Comparison of ENCODE assay signal across 9 mouse cellular contexts in genomic region chr19:4712781-4713526, GRCm38 (mm10). TPM values are rescaled to one million over a fixed set of nuclear protein-coding genes. Genes with fewer than 3 reads are reported as not detected.
A peak's percentile ranks its signal among the peaks of the same experiment; 100 is the strongest.
DNase-seq lines count a peak whose midpoint lies in the region; ATAC-seq and TF ChIP-seq lines count a peak whose summit lies in the region.
"Had no signal": no experiment of that assay in that cellular context is flagged by ENCODE, and none has a peak within 500 bp of the region (broad histone marks: within the 10 kb centered on the region; RNA-seq: fewer than 3 reads in every experiment).

No protein-coding gene starts in this region.

- DNase-seq in heart, adult 18-20 months: no peak
- DNase-seq in brain, adult 2 months (ENCODE audit: low read depth, low spot score): peak; percentile 64
- no peak for DNase-seq in liver, postnatal 0 days
- no peak for DNase-seq in Muller cell, postnatal 12 days (ENCODE audit: inconsistent ontology term)
- DNase-seq in gastrocnemius, postnatal 25 days: no peak
- DNase-seq: kidney, adult 18-20 months had no signal

- peak overlapping the region; percentile 49 for H3K4me3 ChIP-seq in heart, embryonic 15.5 days
- peak overlapping the region; percentile 66 for H3K4me3 ChIP-seq in forebrain, embryonic 16.5 days (replicated peaks; ENCODE audit: low read length)
- peak overlapping the region; percentile 32; the same call in 1 of the 2 replicates for H3K4me3 ChIP-seq in liver, postnatal 0 days (ENCODE audit: low read depth, low read length)

- no peak for TF ChIP-seq EP300 in liver, postnatal 0 days (IDR thresholded peaks at IDR 0.05; ENCODE audit: low read depth)

- H3K9ac ChIP-seq in heart, embryonic 15.5 days: no peak overlapping the region
- peak overlapping the region; percentile 97 for H3K9ac ChIP-seq in forebrain, embryonic 16.5 days (replicated peaks; ENCODE audit: low read depth, low read length)
- H3K9ac ChIP-seq in liver, postnatal 0 days (replicated peaks): no peak overlapping the region

- H3K27me3 ChIP-seq in heart, embryonic 15.5 days: peaks cover 84% of the 10 kb centered on the region
- no peaks in the 10 kb centered on the region for H3K27me3 ChIP-seq in forebrain, embryonic 16.5 days (replicated peaks; ENCODE audit: control insufficient read depth, insufficient read depth, low read length)
- peaks cover 61% of the 10 kb centered on the region for H3K27me3 ChIP-seq in liver, postnatal 0 days (ENCODE audit: insufficient read depth, low read length)

- no peaks in the 10 kb centered on the region for H3K36me3 ChIP-seq in heart, embryonic 15.5 days
- H3K36me3 ChIP-seq in forebrain, embryonic 16.5 days (ENCODE audit: control insufficient read depth, insufficient read depth): no peaks in the 10 kb centered on the region
- no peaks in the 10 kb centered on the region for H3K36me3 ChIP-seq in liver, postnatal 0 days (replicated peaks; ENCODE audit: insufficient read depth, low read length)

- 35% methylated on average over 13 of the region's 13 CpGs for WGBS in heart, embryonic 15.5 days
- WGBS in forebrain, embryonic 16.5 days: 28% methylated on average over 13 of the region's 13 CpGs
- WGBS in liver, postnatal 0 days (ENCODE audit: insufficient replicate concordance): 28% methylated on average over 13 of the region's 13 CpGs

- ATAC-seq in heart, embryonic 15.5 days (replicated peaks; ENCODE audit: insufficient number of reproducible peaks, insufficient read depth, low FRiP score, low read depth): no peak
- ATAC-seq in forebrain, embryonic 16.5 days: no peak
- ATAC-seq in liver, postnatal 0 days: no peak
- no peak for ATAC-seq in CD4-positive, CD25-positive, alpha-beta regulatory T cell, adult 4 months

- H3K9me3 ChIP-seq in heart, embryonic 15.5 days (replicated peaks): no peaks in the 10 kb centered on the region
- no peaks in the 10 kb centered on the region for H3K9me3 ChIP-seq in forebrain, embryonic 16.5 days (ENCODE audit: control insufficient read depth, low read length)
- no peaks in the 10 kb centered on the region for H3K9me3 ChIP-seq in liver, postnatal 0 days (ENCODE audit: low read length)

- no peak overlapping the region for H3K27ac ChIP-seq in heart, embryonic 15.5 days
- H3K27ac ChIP-seq in forebrain, embryonic 16.5 days (ENCODE audit: low read length): peak overlapping the region; percentile 88
- H3K27ac ChIP-seq in liver, postnatal 0 days (ENCODE audit: low read depth): no peak overlapping the region

- TF ChIP-seq CTCF in liver, postnatal 0 days (IDR thresholded peaks at IDR 0.05; ENCODE audit: low read depth): no peak

- peak overlapping the region; percentile 98 for H3K4me2 ChIP-seq in heart, embryonic 15.5 days
- peak overlapping the region; percentile 80 for H3K4me2 ChIP-seq in forebrain, embryonic 16.5 days (ENCODE audit: low read length)
- H3K4me2 ChIP-seq in liver, postnatal 0 days (ENCODE audit: low read depth, low read length): no peak overlapping the region

- H3K4me1 ChIP-seq in heart, embryonic 15.5 days (replicated peaks): peaks cover 17% of the 10 kb centered on the region
- peaks cover 29% of the 10 kb centered on the region for H3K4me1 ChIP-seq in forebrain, embryonic 16.5 days (replicated peaks; ENCODE audit: control insufficient read depth, insufficient read depth, low read length)
- peaks cover 9% of the 10 kb centered on the region for H3K4me1 ChIP-seq in liver, postnatal 0 days (ENCODE audit: insufficient read depth)

RNA-seq across cellular contexts. Expression of gene Sptbn2, which starts 2.0 kb away (rescaled TPM):
- 0.18 and 0.56 TPM in 2 replicates for polyA plus RNA-seq in heart, embryonic 15.5 days (2015; fragmentation: Nextera tagmentation; extraction: Ambion mirVana)
- under 1 TPM; 0.22 to 0.98 TPM for total RNA-seq in heart, adult 18-20 months (2021)
- 37.1 and 40.3 TPM in 2 replicates for polyA plus RNA-seq in forebrain, embryonic 16.5 days (2015; fragmentation: Nextera tagmentation; extraction: Ambion mirVana)
- 0.59 and 0.72 TPM in 2 replicates for polyA plus RNA-seq in liver, postnatal 0 days (2015; fragmentation: Nextera tagmentation; extraction: Ambion mirVana)
- polyA plus RNA-seq in CD4-positive, CD25-positive, alpha-beta regulatory T cell, adult 4 months (2017; shearing (Covaris generic)): under 1 TPM; 0.13 to 0.18 TPM
- total RNA-seq in gastrocnemius, postnatal 25 days (2021): under 1 TPM; 0.08 to 0.31 TPM

RNA-seq across cellular contexts. Expression of gene Gm960, which starts 14.5 kb away (rescaled TPM):
- polyA plus RNA-seq in heart, embryonic 15.5 days (2015; fragmentation: Nextera tagmentation; extraction: Ambion mirVana): 0.48 and 0.52 TPM in 2 replicates
- not detected for total RNA-seq in heart, adult 18-20 months (2021)
- 6.4 and 8.9 TPM in 2 replicates for polyA plus RNA-seq in forebrain, embryonic 16.5 days (2015; fragmentation: Nextera tagmentation; extraction: Ambion mirVana)
- polyA plus RNA-seq in liver, postnatal 0 days (2015; fragmentation: Nextera tagmentation; extraction: Ambion mirVana): 0.21 and 0.33 TPM in 2 replicates
- polyA plus RNA-seq in CD4-positive, CD25-positive, alpha-beta regulatory T cell, adult 4 months (2017; shearing (Covaris generic)): not detected
- not detected for total RNA-seq in gastrocnemius, postnatal 25 days (2021)

RNA-seq across cellular contexts. Expression of gene Rbm4b, which starts 43.3 kb away (rescaled TPM):
- polyA plus RNA-seq in heart, embryonic 15.5 days (2015; fragmentation: Nextera tagmentation; extraction: Ambion mirVana): 30.8 and 36.3 TPM in 2 replicates
- 1 to 10 TPM; 7.8 to 8.6 TPM for total RNA-seq in heart, adult 18-20 months (2021)
- 189 and 196 TPM in 2 replicates for polyA plus RNA-seq in forebrain, embryonic 16.5 days (2015; fragmentation: Nextera tagmentation; extraction: Ambion mirVana)
- 14.1 TPM in 2 replicates for polyA plus RNA-seq in liver, postnatal 0 days (2015; fragmentation: Nextera tagmentation; extraction: Ambion mirVana)
- polyA plus RNA-seq in CD4-positive, CD25-positive, alpha-beta regulatory T cell, adult 4 months (2017; shearing (Covaris generic)): 100 to 1,000 TPM; 105 to 151 TPM
- total RNA-seq in gastrocnemius, postnatal 25 days (2021): 1 to 10 TPM; 1.9 to 2.1 TPM

Comparison
In these comparisons a context has a peak if more than half of its experiments do, and no peak if none do; other contexts are left out.
1. RNA of gene Sptbn2, which starts 2.0 kb away (polyA plus RNA-seq): 37.1 to 40.3 TPM in forebrain, embryonic 16.5 days; 0.59 to 0.72 TPM in liver, postnatal 0 days, 0.13 to 0.18 TPM in CD4-positive, CD25-positive, alpha-beta regulatory T cell, adult 4 months and 0.18 to 0.56 TPM in heart, embryonic 15.5 days; every median in the first group is over 10 times any median in the second.
2. Peak in every context shown above with its lines, with median percentiles within 50 percentile points of each other: H3K4me3 ChIP-seq.